In the genomic region with DNA sequence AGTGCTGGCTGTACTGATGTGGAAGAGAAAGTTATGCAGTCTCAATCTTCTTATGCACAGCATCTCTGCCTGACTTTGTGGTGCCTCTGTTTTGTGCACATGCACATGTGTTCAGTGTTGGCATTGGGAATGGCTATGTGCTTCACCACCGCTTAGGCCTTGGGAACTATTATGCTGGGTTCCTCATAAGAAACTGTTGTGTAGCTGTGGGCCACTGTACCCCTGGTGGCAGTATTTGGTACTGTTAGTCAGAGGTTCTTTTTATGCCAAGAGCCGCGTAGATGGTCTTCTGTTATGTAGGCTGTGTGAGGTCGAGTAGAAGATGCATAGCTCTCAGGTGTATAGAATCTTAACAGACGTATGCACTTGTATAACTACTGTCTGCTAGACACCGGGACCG, we compare ENCODE assay signal across 13 mouse cellular contexts.
DNase-seq lines count a peak whose midpoint lies in the region; ATAC-seq and TF ChIP-seq lines count a peak whose summit lies in the region.
"Had no signal": no experiment of that assay in that cellular context is flagged by ENCODE, and none has a peak within 500 bp of the region (broad histone marks: within the 10 kb centered on the region; RNA-seq: fewer than 3 reads in every experiment).

No protein-coding gene starts in this region.

- WGBS in liver, embryonic 15.5 days (ENCODE audit: insufficient replicate concordance), result 84% methylated on average over 7 of the region's 7 CpGs

- peak; percentile 29 for DNase-seq in CD4-positive, CD25-positive, alpha-beta regulatory T cell, adult 2 months (ENCODE audit: low read depth, low spot score)
- DNase-seq in layer of hippocampus, adult 2 months (ENCODE audit: low spot score in 2 of 2), result no peak
- no peak for DNase-seq in layer of hippocampus, adult 18-20 months (ENCODE audit: low spot score in 2 of 2)
- peak; percentile 78 for DNase-seq in R1 (ENCODE audit: low read depth, low spot score)
- DNase-seq in urinary bladder, postnatal 36 days (ENCODE audit: low spot score in 2 of 2), result no peak
- no peak for DNase-seq in spleen, postnatal 36 days (ENCODE audit: low spot score in 2 of 2)
- DNase-seq: adrenal gland, postnatal 25 days; cerebellum, adult 11 months; thymus, adult 2 months had no signal

- H3K27ac ChIP-seq in layer of hippocampus, adult 2 months, result no peak overlapping the region
- H3K27ac ChIP-seq in liver, embryonic 15.5 days (replicated peaks), result 0 out of 2 replicates have a peak overlapping the region, but pooled peaks have one; percentile 43
- H3K27ac ChIP-seq: hindbrain, embryonic 10.5 days; midbrain, embryonic 10.5 days had no signal

- ATAC-seq in CD4-positive, CD25-positive, alpha-beta regulatory T cell, adult 4 months, result no peak
- ATAC-seq in liver, embryonic 15.5 days (ENCODE audit: insufficient read depth), result no peak

- H3K9me3 ChIP-seq in liver, embryonic 15.5 days (replicated peaks), result no peaks in the 10 kb centered on the region
- H3K9me3 ChIP-seq: midbrain, embryonic 10.5 days had no signal

- H3K4me3 ChIP-seq in layer of hippocampus, adult 2 months, result no peak overlapping the region
- H3K4me3 ChIP-seq in liver, embryonic 15.5 days (replicated peaks), result no peak overlapping the region
- H3K4me3 ChIP-seq: hindbrain, embryonic 10.5 days; midbrain, embryonic 10.5 days had no signal

- H3K4me1 ChIP-seq in liver, embryonic 15.5 days (replicated peaks), result peaks cover 66% of the 10 kb centered on the region

- H3K36me3 ChIP-seq in liver, embryonic 15.5 days (replicated peaks), result 0 out of 2 replicates have a peak, but pooled peaks cover 8% of the 10 kb centered on the region

- TF ChIP-seq CTCF in layer of hippocampus, adult 2 months (conservative IDR thresholded peaks at IDR 0.05), result peak; percentile 68

- H3K27me3 ChIP-seq in liver, embryonic 15.5 days, result no peaks in the 10 kb centered on the region

- H3K9ac ChIP-seq in liver, embryonic 15.5 days, result no peak overlapping the region

- no peak overlapping the region for H3K4me2 ChIP-seq in liver, embryonic 15.5 days

Comparison
In these comparisons a context has a peak if more than half of its experiments do, and no peak if none do; other contexts are left out.
1. DNase-seq: peak in CD4-positive, CD25-positive, alpha-beta regulatory T cell, adult 2 months (single experiment) and R1 (single experiment); none in layer of hippocampus, adult 2 months (0 of 2), layer of hippocampus, adult 18-20 months (0 of 2), urinary bladder, postnatal 36 days (0 of 2) and spleen, postnatal 36 days (0 of 2).